Mouse (Mus musculus) ES-E14 (cell line): ENCODE results near the gene Cuedc1. TPM values are rescaled to one million over a fixed set of nuclear protein-coding genes. Genes with fewer than 3 reads are reported as not detected.
A peak's percentile ranks its signal among the peaks of the same experiment; 100 is the strongest.

Source experiments
- DNase-seq: peaks from one replicate; pipeline ENCODE4 v3.0.0-alpha.2; 2013; ENCODE audit warnings: low read depth, low spot score
- H3K27ac ChIP-seq: 2 replicates; pipeline ENCODE4 v1.5.1; 2012; ENCODE audit warnings: low read depth, mild to moderate bottlenecking, low read length, moderate library complexity, mixed read lengths; ENCODE audit not compliant: poor library complexity, insufficient read depth, severe bottlenecking
- H3K36me3 ChIP-seq: 2 replicates; pipeline ENCODE4 v1.6.1; 2012; ENCODE audit warnings: mild to moderate bottlenecking, low read length, moderate library complexity, mixed read lengths; ENCODE audit not compliant: control insufficient read depth, poor library complexity, insufficient read depth, severe bottlenecking
- H3K4me1 ChIP-seq, 2 experiments: fragments of 150-350 bp in 1 of 2; sonication (generic) in 1 of 2; 2 replicates each; pipeline ENCODE4 v1.6.1; 2012; ENCODE audit warnings: low read length in 2 of 2, mild to moderate bottlenecking in 1 of 2, mixed read lengths in 1 of 2; ENCODE audit not compliant: control insufficient read depth in 2 of 2, insufficient read depth in 2 of 2, poor library complexity in 1 of 2
- H3K4me3 ChIP-seq, 2 experiments: fragments of 150-350 bp in 1 of 2; sonication (generic) in 1 of 2; 2 replicates each; pipeline ENCODE4 v1.5.1; 2012; ENCODE audit warnings: low read length in 2 of 2, low read depth in 1 of 2, mild to moderate bottlenecking in 1 of 2, mixed read lengths in 1 of 2; ENCODE audit not compliant: insufficient read depth in 1 of 2, poor library complexity in 1 of 2, severe bottlenecking in 1 of 2
- H3K9ac ChIP-seq: 2 replicates; pipeline ENCODE4 v1.6.1; 2012; ENCODE audit warnings: low read depth, mild to moderate bottlenecking, low read length, mixed read lengths; ENCODE audit not compliant: poor library complexity, insufficient read depth, severe bottlenecking
- H3K9me3 ChIP-seq: fragments of 150-350 bp; sonication (generic); 2 replicates; pipeline ENCODE4 v1.6.1; 2012; ENCODE audit warnings: low read depth, mild to moderate bottlenecking, low read length; ENCODE audit not compliant: control insufficient read depth, insufficient read depth
- CHD2 ChIP-seq: IDR thresholded peaks from 2 replicates; pipeline ENCODE4 v1.6.1; 2014; ENCODE audit warnings: mild to moderate bottlenecking, low read depth, low read length, inconsistent platforms
- HCFC1 ChIP-seq: IDR thresholded peaks from 2 replicates; pipeline ENCODE4 v1.6.1; 2012; ENCODE audit warnings: low read length, inconsistent platforms, borderline replicate concordance; ENCODE audit not compliant: insufficient read depth
- MAFK ChIP-seq: IDR thresholded peaks from 2 replicates; pipeline ENCODE4 v1.6.1; 2014; ENCODE audit warnings: mild to moderate bottlenecking, low read depth, low read length, inconsistent platforms; ENCODE audit not compliant: insufficient read depth
- ZC3H11A ChIP-seq: IDR thresholded peaks from 2 replicates; pipeline ENCODE4 v1.6.1; 2012; ENCODE audit warnings: low read depth, mild to moderate bottlenecking, inconsistent platforms, low read length, borderline replicate concordance
- ZNF384 ChIP-seq: IDR thresholded peaks from 2 replicates; pipeline ENCODE4 v1.6.1; 2012; ENCODE audit warnings: low read depth, low read length, inconsistent platforms
- in situ Hi-C, 2 experiments: fragments of 600-800 bp; cut with MboI; formaldehyde crosslinking; loops; one replicate each; pipeline ENCODE4 v1.15.1; 2025; ENCODE audit warnings: low sequenced_read_pairs in 2 of 2, inconsistent platforms in 1 of 2; ENCODE audit not compliant: unreplicated experiment in 2 of 2
- total RNA-seq: library from RNA; depleted of rRNA; stranded (reverse); fragments of 300-350 nt; gene quantifications from 2 replicates; pipeline ENCODE4 v1.2.3, GENCODE M21; 2012; rRNA removed

Gene Cuedc1
- total RNA-seq, 1 experiment: 8.7 TPM

DNA sequence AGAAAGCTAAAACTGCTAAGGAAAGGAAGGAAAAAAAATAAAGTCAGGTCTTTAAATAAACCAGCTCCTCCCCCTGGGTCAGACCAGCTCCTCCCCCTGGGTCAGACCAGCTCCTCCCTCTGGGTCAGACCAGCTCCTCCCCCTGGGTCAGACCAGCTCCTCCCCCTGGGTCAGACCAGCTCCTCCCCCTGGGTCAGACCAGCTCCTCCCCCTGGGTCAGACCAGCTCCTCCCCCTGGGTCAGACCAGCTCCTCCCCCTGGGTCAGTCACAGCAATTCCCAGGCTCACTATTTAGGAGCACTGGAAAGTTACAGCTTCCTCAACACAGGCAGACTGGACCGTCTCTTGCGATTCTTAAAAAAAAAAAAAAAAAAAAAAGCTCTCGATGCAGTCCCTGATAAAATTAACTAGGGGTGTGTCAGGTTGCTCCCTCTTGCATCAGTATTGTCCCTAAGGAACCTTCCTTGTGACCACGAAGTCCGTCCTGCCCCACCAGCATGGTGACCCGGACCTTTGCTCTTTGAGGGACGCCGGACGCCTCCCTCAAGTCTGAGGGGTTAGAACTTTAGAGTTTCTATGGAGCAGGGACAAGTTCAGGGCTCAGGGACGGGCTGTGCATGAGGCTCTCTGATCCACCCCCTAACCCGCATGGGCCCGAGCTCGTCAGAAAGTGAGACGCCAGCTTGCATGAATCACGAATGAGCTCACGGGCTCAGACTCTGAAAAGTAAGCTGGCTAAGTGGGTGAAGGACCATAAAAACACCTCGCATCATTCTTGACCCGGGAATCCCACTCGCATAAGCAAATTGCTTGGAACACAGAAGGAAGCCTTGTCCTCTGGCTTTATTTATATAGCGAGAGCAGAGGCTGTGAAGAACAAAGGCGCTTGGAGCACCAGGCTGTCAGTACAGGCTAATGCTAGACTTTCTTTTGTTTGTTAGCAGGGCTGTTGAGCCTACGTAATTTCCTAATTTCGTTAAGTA is 137.7 kb downstream of the Cuedc1 start:
- no peak for DNase-seq
- Histone ChIP-seq H3K4me1 (peaks cover 0 to 2% of the 10 kb centered on the region in 2 experiments; a peak in 1 of 4 replicates), H3K36me3 (no peaks in the 10 kb centered on the region), H3K9me3 (no peaks in the 10 kb centered on the region), H3K27ac (no peak overlapping the region), H3K4me3 (peak overlapping the region in 1 of 2 experiments; percentile 37; a peak in 2 of 4 replicates), H3K9ac (peak overlapping the region; percentile 23; the same call in 1 of the 2 replicates)
- in situ Hi-C loops: no loop called here
- TF ChIP-seq ZC3H11A (no peak), CHD2 (no peak), ZNF384 (peak; percentile 74; the same call in 1 of the 2 replicates)

DNA sequence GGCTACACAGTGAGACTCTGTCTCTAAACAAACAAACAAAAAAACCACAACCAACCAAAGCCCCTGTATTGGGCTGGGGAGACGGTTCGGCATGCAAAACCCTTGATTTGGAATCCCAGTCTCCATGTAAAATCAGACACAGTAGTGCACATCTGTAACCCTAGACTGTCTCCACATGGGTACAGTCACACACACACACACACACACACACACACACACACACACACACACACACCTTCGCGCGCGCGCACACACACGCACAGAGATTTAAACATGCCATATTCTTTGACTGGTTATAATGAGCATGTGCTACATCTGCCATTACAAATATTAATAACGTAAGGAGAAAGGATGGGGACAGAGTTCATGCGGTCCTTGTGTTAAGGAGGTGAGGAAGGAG is 142.4 kb downstream of the Cuedc1 start:
- Histone ChIP-seq H3K4me1 (peaks cover 0 to 2% of the 10 kb centered on the region in 2 experiments; a peak in 1 of 4 replicates), H3K9me3 (no peaks in the 10 kb centered on the region), H3K9ac (no peak overlapping the region), H3K4me3 (no peak overlapping the region), H3K36me3 (no peaks in the 10 kb centered on the region), H3K27ac (no peak overlapping the region)
- in situ Hi-C loops: no loop called here
- TF ChIP-seq MAFK: no peak
- TF ChIP-seq CHD2: no peak
- TF ChIP-seq ZNF384: no peak
- no peak for TF ChIP-seq ZC3H11A
- TF ChIP-seq HCFC1: no peak
- no peak for DNase-seq

- no peak overlapping the region for H3K9ac ChIP-seq
- in situ Hi-C loops: no loop called here
- TF ChIP-seq HCFC1: no peak
- no peak for TF ChIP-seq ZC3H11A
- no peak for TF ChIP-seq ZNF384
- TF ChIP-seq CHD2: no peak
- TF ChIP-seq MAFK: no peak
- H3K36me3 ChIP-seq: no peaks in the 10 kb centered on the region
- DNase-seq: no peak
- H3K4me3 ChIP-seq: no peak overlapping the region
- no peaks in the 10 kb centered on the region for H3K9me3 ChIP-seq
- H3K27ac ChIP-seq: no peak overlapping the region
- no peaks in the 10 kb centered on the region for H3K4me1 ChIP-seq
Measured at GRCm38 (mm10) chr11:88240736-88241353, 143.0 kb downstream of the Cuedc1 start.

GRCm38 (mm10) chr11:88241468-88242301 is 143.8 kb downstream of the Cuedc1 start:
- Histone ChIP-seq H3K4me1 (no peaks in the 10 kb centered on the region), H3K4me3 (no peak overlapping the region), H3K9me3 (no peaks in the 10 kb centered on the region), H3K9ac (no peak overlapping the region), H3K27ac (no peak overlapping the region), H3K36me3 (no peaks in the 10 kb centered on the region)
- TF ChIP-seq ZNF384 (no peak), HCFC1 (no peak), CHD2 (no peak), MAFK (no peak), ZC3H11A (no peak)
- no peak for DNase-seq
- in situ Hi-C loops: no loop called here

Other genes starting within 250 kb of the Cuedc1 start
- gene Mks1, start 244.8 kb upstream of the Cuedc1 start, total RNA-seq: 14.2 and 21.1 TPM in 2 replicates
- 0.31 and 0.53 TPM in 2 replicates for gene Epx, start 222.5 kb upstream of the Cuedc1 start, total RNA-seq
- gene Olfr462, start 205.8 kb upstream of the Cuedc1 start, total RNA-seq: not detected in 2 replicates
- not detected in 2 replicates for gene Olfr463, start 200.7 kb upstream of the Cuedc1 start, total RNA-seq
- gene Olfr464, start 177.1 kb upstream of the Cuedc1 start, total RNA-seq: not detected in 2 replicates
- 18.3 and 35.8 TPM in 2 replicates for gene Dynll2, start 110.5 kb upstream of the Cuedc1 start, total RNA-seq
- 369 and 432 TPM in 2 replicates for gene Srsf1, start 50.7 kb upstream of the Cuedc1 start, total RNA-seq
- 12.6 and 13.2 TPM in 2 replicates for gene Vezf1, start 29.8 kb upstream of the Cuedc1 start, total RNA-seq
- 94.7 and 139 TPM in 2 replicates for gene Mrps23, start 106.3 kb downstream of the Cuedc1 start, total RNA-seq
- gene Ccdc182, start 196.0 kb downstream of the Cuedc1 start, total RNA-seq: 0.37 TPM in 1 of 2 replicates, not detected in the other